Mouse (Mus musculus) limb, embryonic 14.5 days (tissue): ENCODE measurements around the gene Crnn. TPM values are rescaled to one million over a fixed set of nuclear protein-coding genes. Genes with fewer than 3 reads are reported as not detected.

Experiments
- ATAC-seq: fragments of 200-750 bp; cut with Nextera tagmentation; 2 replicates; pipeline ENCODE4 v1.8.0; 2017; ENCODE audit warnings: low read depth, moderate number of reproducible peaks, moderate TSS enrichment; ENCODE audit not compliant: low FRiP score
- DNase-seq: peaks from one replicate; pipeline ENCODE4 v3.0.0-alpha.2; 2015; ENCODE audit warnings: low spot score
- H3K27ac ChIP-seq: fragments of 300-500 bp; sonication (generic); replicated peaks from 2 replicates; pipeline ENCODE4 v1.5.1; 2014; ENCODE audit warnings: low read depth, mild to moderate bottlenecking, low read length, moderate library complexity, mixed read lengths
- H3K27me3 ChIP-seq: fragments of 300-500 bp; sonication (generic); 2 replicates; pipeline ENCODE4 v1.6.1; 2014; ENCODE audit warnings: low read length, mixed read lengths; ENCODE audit not compliant: control insufficient read depth, insufficient read depth
- H3K36me3 ChIP-seq: fragments of 300-500 bp; sonication (generic); 2 replicates; pipeline ENCODE4 v1.6.1; 2014; ENCODE audit warnings: mild to moderate bottlenecking, low read length, moderate library complexity, mixed read lengths; ENCODE audit not compliant: control insufficient read depth, insufficient read depth
- H3K4me1 ChIP-seq: fragments of 300-500 bp; sonication (generic); 2 replicates; pipeline ENCODE4 v1.6.1; 2014; ENCODE audit warnings: antibody characterized with exemption, low read length, mixed read lengths; ENCODE audit not compliant: control insufficient read depth, insufficient read depth
- H3K4me2 ChIP-seq: fragments of 300-500 bp; sonication (generic); replicated peaks from 2 replicates; pipeline ENCODE4 v1.6.1; 2014; ENCODE audit warnings: low read depth, mild to moderate bottlenecking, low read length, moderate library complexity; ENCODE audit not compliant: severe bottlenecking
- H3K4me3 ChIP-seq: fragments of 300-500 bp; sonication (generic); replicated peaks from 2 replicates; pipeline ENCODE4 v1.5.1; 2014; ENCODE audit warnings: low read length
- H3K9ac ChIP-seq: fragments of 300-500 bp; sonication (generic); 2 replicates; pipeline ENCODE4 v1.6.1; 2014; ENCODE audit warnings: mild to moderate bottlenecking, low read depth, low read length, moderate library complexity; ENCODE audit not compliant: severe bottlenecking
- H3K9me3 ChIP-seq: fragments of 300-500 bp; sonication (generic); 2 replicates; pipeline ENCODE4 v1.6.1; 2016; ENCODE audit warnings: low read length; ENCODE audit not compliant: control insufficient read depth
- POLR2A ChIP-seq: fragments of 200-500 bp; IDR thresholded peaks from 2 replicates; pipeline ENCODE4 v1.8.0; 2012; ENCODE audit warnings: inconsistent platforms, mild to moderate bottlenecking, moderate library complexity, borderline replicate concordance; ENCODE audit not compliant: insufficient read depth, insufficient read length; ENCODE audit errors: extremely low read depth
- WGBS: fragments of 180-500 bp; shearing (Covaris S2); extraction: QIAGEN DNeasy Blood & Tissue Kit; methylation state at CpG from one replicate; pipeline ENCODE4 v1.1.7; 2014; 5-methylcytosine and 5-hydroxymethylcytosine counted together
- polyA plus RNA-seq, 2 experiments: library from polyadenylated mRNA; depleted of rRNA in 1 of 2; stranded (reverse) in 1 of 2; unstranded in 1 of 2; fragments of >200 nt; fragmentation: Nextera tagmentation in 1 of 2; extraction: Ambion mirVana in 1 of 2; gene quantifications; 2 replicates each; pipeline versions ENCODE4 v1.2.1 to v1.2.3; 2012 to 2014

Crnn gene
- polyA plus RNA-seq, 2 experiments, result 0.19 to 0.55 TPM

DNA sequence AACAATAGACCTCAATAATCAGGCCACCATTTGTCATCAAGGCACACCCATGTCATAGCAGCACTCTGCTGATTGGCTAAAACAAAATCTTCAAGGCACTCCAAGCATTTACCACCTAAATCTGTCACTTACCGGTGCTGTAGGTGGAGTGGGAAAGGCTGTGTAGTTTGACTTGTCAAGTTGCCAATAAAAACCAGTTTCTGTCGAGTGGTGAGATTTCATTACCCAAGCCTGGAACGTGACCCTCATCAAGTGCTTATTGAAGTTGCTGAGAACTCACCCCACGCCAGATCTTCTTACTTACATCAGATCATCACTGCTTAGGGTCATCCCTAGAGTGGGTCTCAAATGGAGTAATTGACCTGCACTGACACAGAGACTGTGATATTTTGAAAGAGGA is 16.5 kb upstream of the Crnn start:
- Histone ChIP-seq H3K4me2 (no peak overlapping the region), H3K27ac (no peak overlapping the region), H3K9ac (no peak overlapping the region), H3K36me3 (no peaks in the 10 kb centered on the region), H3K27me3 (no peaks in the 10 kb centered on the region), H3K9me3 (no peaks in the 10 kb centered on the region), H3K4me3 (no peak overlapping the region), H3K4me1 (no peaks in the 10 kb centered on the region)
- no peak for TF ChIP-seq POLR2A
- 13% methylated on average over 4 of the region's 4 CpGs for WGBS
- ATAC-seq, result no peak
- DNase-seq, result peak; percentile 44

DNA sequence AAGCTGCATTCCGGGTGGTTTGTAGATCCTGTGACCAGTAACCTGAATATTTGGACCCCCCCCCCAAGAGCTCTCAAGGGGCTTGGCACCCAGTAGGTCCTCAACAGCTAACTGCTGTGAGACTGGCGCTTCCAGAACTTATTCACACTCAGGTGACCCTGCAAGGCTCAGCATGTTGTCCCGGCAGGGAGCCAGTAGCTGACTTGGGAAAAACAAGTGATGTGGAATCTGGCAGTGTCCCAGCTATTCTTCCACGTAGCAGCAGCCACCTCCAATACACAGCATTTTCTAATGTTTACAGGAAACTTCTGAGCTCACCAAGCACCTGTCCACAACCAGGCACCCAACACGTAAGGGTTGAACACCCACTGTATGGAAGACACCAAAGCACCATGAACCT is 15.5 kb upstream of the Crnn start:
- H3K27ac ChIP-seq, result no peak overlapping the region
- H3K9me3 ChIP-seq, result no peaks in the 10 kb centered on the region
- H3K4me2 ChIP-seq, result no peak overlapping the region
- H3K27me3 ChIP-seq, result no peaks in the 10 kb centered on the region
- no peaks in the 10 kb centered on the region for H3K4me1 ChIP-seq
- no peak for DNase-seq
- 48% methylated on average over 5 of the region's 5 CpGs for WGBS
- H3K36me3 ChIP-seq, result no peaks in the 10 kb centered on the region
- ATAC-seq, result no peak
- H3K9ac ChIP-seq, result no peak overlapping the region
- no peak for TF ChIP-seq POLR2A
- H3K4me3 ChIP-seq, result no peak overlapping the region

DNA sequence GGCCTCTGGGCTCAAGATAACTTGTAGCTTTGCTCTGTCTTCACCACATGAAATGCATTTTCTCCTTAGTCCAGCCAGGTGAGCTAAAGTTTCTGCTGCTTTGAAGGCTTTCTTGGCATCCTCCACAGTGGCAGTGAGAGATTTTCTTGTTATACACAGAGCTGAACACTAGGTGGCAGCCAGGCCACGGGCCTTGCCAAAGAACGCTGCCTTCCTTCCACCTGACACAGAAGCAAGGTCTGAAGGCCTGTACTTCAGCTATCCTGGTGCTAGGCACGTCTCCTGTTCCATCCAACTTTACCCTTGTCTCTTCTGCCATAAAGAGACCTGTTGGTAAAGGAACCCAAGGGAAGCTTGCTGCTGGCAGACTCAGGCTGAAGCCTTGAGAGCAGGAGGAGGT is 14.1 kb upstream of the Crnn start:
- H3K4me2 ChIP-seq, result no peak overlapping the region
- H3K4me1 ChIP-seq, result no peaks in the 10 kb centered on the region
- no peak overlapping the region for H3K9ac ChIP-seq
- H3K4me3 ChIP-seq, result no peak overlapping the region
- H3K9me3 ChIP-seq, result no peaks in the 10 kb centered on the region
- ATAC-seq, result no peak
- H3K27me3 ChIP-seq, result no peaks in the 10 kb centered on the region
- WGBS, result 12% methylated on average over 3 of the region's 3 CpGs
- peak; percentile 69 for DNase-seq
- no peaks in the 10 kb centered on the region for H3K36me3 ChIP-seq
- no peak for TF ChIP-seq POLR2A
- H3K27ac ChIP-seq, result no peak overlapping the region

DNA sequence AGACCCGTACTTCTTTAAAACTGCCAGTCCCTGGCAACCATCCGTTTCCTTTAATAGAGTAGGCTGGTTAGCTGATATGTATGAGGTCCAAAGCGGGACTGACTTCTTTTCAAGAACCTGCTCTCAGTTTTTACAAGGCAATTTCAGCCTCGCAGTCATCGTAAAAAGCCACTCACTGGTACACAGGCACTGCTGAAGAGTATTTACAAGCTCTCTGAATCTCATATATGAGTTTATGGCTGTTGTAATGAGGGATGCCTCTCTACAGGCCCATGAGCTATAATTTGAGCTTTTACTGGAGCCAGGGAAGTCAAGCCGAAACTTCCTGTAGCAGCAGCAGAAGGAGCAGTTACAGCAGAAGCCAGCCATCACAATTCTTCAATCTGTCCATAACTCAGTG is 17.9 kb downstream of the Crnn start:
- Histone ChIP-seq H3K27me3 (no peaks in the 10 kb centered on the region), H3K36me3 (no peaks in the 10 kb centered on the region), H3K9me3 (no peaks in the 10 kb centered on the region), H3K9ac (no peak overlapping the region), H3K27ac (no peak overlapping the region), H3K4me2 (no peak overlapping the region), H3K4me1 (peaks cover 8% of the 10 kb centered on the region), H3K4me3 (no peak overlapping the region)
- ATAC-seq (peak; percentile 53; the same call in 1 of the 2 replicates), DNase-seq (peak; percentile 63)
- no peak for TF ChIP-seq POLR2A
- 15% methylated on average over 6 of the region's 6 CpGs for WGBS

DNA sequence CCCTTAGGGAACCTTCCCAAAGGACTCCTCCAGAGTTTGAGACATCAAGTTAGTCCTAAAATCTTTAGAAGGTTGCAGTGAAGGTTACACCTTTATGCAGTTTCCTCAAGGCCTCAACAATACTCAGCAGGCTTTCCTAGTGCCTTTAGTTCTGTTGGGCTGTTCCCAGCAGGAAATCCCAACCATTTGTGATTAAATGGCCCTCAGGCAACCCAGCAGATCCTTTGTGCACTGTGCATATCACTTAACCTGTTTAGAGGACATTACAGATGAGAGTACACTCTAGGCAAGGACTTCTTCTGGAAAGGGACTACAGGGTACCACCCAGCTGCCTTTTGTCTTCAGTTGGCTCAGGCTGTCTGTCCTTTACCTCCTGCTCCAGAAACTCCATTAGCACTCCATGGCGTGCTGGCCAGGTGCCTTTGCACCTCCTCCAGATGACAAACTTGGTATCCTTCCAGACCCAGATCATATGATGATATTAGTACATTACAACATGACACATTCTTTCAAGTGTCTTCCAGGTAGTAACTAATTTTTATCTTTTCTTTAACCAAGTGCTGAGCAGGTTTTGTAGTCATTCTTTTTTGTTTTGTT is 18.5 kb downstream of the Crnn start:
- Histone ChIP-seq H3K27ac (no peak overlapping the region), H3K4me2 (no peak overlapping the region), H3K36me3 (no peaks in the 10 kb centered on the region), H3K27me3 (no peaks in the 10 kb centered on the region), H3K4me1 (peaks cover 8% of the 10 kb centered on the region), H3K9me3 (no peaks in the 10 kb centered on the region), H3K4me3 (no peak overlapping the region), H3K9ac (no peak overlapping the region)
- ATAC-seq (no peak; the same call in 1 of the 2 replicates), DNase-seq (no peak)
- WGBS, result 13% methylated on average over 1 of the region's 1 CpGs
- no peak for TF ChIP-seq POLR2A

DNA sequence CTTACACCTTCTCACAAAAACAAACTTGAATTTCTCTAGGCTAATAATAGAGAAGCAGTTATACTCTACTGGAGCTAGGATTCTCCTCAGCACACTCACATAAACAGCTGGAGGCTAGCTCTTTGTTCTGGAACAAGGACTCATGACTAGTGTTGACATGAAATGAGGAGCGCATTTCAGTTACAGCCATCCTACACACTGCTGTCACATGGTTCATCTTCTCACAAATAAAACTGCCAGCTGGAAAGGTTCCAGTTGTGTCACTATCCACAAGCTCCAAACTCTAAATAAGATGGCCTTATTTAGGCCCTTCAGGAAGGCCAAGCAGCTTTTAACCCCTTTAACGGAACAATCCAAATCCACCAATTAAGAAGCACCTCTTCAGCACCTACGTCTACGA is 36.3 kb downstream of the Crnn start:
- Histone ChIP-seq H3K9ac (no peak overlapping the region), H3K4me2 (no peak overlapping the region), H3K27me3 (no peaks in the 10 kb centered on the region), H3K4me3 (no peak overlapping the region), H3K9me3 (no peaks in the 10 kb centered on the region), H3K36me3 (no peaks in the 10 kb centered on the region), H3K4me1 (no peaks in the 10 kb centered on the region), H3K27ac (no peak overlapping the region)
- 89% methylated on average over 4 of the region's 4 CpGs for WGBS
- no peak for TF ChIP-seq POLR2A
- DNase-seq (no peak), ATAC-seq (no peak)
